Mouse (Mus musculus) intestine, embryonic 16.5 days (tissue): ENCODE results near the gene Ifit1bl1. TPM values are rescaled to one million over a fixed set of nuclear protein-coding genes. Genes with fewer than 3 reads are reported as not detected.
A peak's percentile ranks its signal among the peaks of the same experiment; 100 is the strongest.
"Not testable (repeated sequence)": the region's sequence is repeated elsewhere in the genome, so short reads cannot be mapped to it uniquely, and the experiment has no call there.

ENCODE experiments used
- ATAC-seq: fragments of 200-750 bp; cut with Nextera tagmentation; 2 replicates; pipeline ENCODE4 v1.8.0; 2017; ENCODE audit warnings: moderate TSS enrichment, moderate library complexity
- H3K27ac ChIP-seq: fragments of 300-500 bp; sonication (generic); 2 replicates; pipeline ENCODE4 v1.5.1; 2014; ENCODE audit warnings: mild to moderate bottlenecking, low read length
- H3K27me3 ChIP-seq: fragments of 300-500 bp; sonication (generic); replicated peaks from 2 replicates; pipeline ENCODE4 v1.6.1; 2014; ENCODE audit warnings: low read length, control low read depth, mixed read lengths; ENCODE audit not compliant: control insufficient read depth, insufficient read depth
- H3K36me3 ChIP-seq: fragments of 300-500 bp; sonication (generic); 2 replicates; pipeline ENCODE4 v1.6.1; 2014; ENCODE audit warnings: low read length, control low read depth; ENCODE audit not compliant: control insufficient read depth, insufficient read depth
- H3K4me1 ChIP-seq: fragments of 300-500 bp; sonication (generic); 2 replicates; pipeline ENCODE4 v1.6.1; 2014; ENCODE audit warnings: low read length, control low read depth, mixed read lengths; ENCODE audit not compliant: control insufficient read depth, insufficient read depth
- H3K4me2 ChIP-seq: fragments of 300-500 bp; sonication (generic); 2 replicates; pipeline ENCODE4 v1.6.1; 2014; ENCODE audit warnings: low read depth, low read length, control low read depth
- H3K4me3 ChIP-seq: fragments of 300-500 bp; sonication (generic); 2 replicates; pipeline ENCODE4 v1.5.1; 2014; ENCODE audit warnings: mild to moderate bottlenecking, low read length
- H3K9ac ChIP-seq: fragments of 300-500 bp; sonication (generic); 2 replicates; pipeline ENCODE4 v1.6.1; 2014; ENCODE audit warnings: low read depth, low read length
- H3K9me3 ChIP-seq: fragments of 300-500 bp; sonication (generic); 2 replicates; pipeline ENCODE4 v1.6.1; 2016; ENCODE audit warnings: low read length, control low read depth; ENCODE audit not compliant: control insufficient read depth
- WGBS: fragments of 180-500 bp; shearing (Covaris S2); extraction: QIAGEN DNeasy Blood & Tissue Kit; methylation state at CpG from one replicate; pipeline ENCODE4 v1.1.7; 2014; 5-methylcytosine and 5-hydroxymethylcytosine counted together
- polyA plus RNA-seq: library from polyadenylated mRNA; unstranded; fragments of >200 nt; fragmentation: Nextera tagmentation; extraction: Ambion mirVana; gene quantifications from 2 replicates; pipeline ENCODE4 v1.2.1, GENCODE M21; 2015

The Ifit1bl1 gene
- polyA plus RNA-seq, 1 experiment from 2014 or later: 0.86 TPM

DNA sequence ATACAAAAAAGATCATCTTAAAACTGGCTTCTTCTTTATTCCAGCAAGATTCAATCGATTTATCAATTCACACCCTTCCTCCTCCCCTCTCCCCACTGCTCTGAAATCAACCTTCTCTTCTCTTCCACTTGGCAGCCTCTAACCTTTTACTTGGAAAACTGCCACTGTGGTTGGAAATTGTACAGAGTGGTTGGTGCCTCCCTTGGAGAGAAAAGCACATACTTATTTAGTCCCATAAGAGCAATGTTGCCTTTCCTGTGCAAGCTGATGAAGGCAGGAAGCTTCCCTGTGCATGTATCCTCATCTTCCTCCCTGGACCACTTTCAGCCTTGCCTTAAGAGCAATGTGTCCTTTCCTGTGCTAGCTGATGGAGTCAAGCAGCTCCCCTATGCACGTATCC lies 3.4 kb downstream of the Ifit1bl1 start:
- Histone ChIP-seq H3K9me3 (no peaks in the 10 kb centered on the region), H3K27me3 (no peaks in the 10 kb centered on the region), H3K4me2 (no peak overlapping the region), H3K4me1 (no peaks in the 10 kb centered on the region), H3K4me3 (no peak overlapping the region), H3K9ac (no peak overlapping the region), H3K36me3 (no peaks in the 10 kb centered on the region), H3K27ac (no peak overlapping the region)
- WGBS: 76% methylated on average over 2 of the region's 2 CpGs
- no peak for ATAC-seq

DNA sequence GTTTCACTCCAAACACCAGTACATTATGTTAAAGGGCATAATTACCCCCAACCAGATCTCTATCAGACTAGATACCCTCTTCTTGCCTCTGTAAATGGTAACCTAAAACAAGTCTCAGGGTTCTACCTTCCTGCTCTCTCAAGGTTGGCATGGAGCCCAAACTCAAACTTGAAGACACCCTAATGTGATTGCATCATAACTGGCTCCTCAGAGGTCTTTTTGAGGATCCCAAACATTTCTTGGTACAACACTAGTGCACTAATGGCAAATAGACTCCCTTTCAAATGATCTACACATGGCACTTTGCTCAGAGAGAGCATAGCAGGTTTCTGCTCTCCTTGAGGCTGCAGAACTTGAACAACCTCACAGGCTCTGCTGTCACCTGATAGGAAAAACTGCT lies 4.9 kb downstream of the Ifit1bl1 start:
- Histone ChIP-seq H3K27me3 (no peaks in the 10 kb centered on the region), H3K27ac (no peak overlapping the region), H3K36me3 (no peaks in the 10 kb centered on the region), H3K4me2 (no peak overlapping the region), H3K4me1 (no peaks in the 10 kb centered on the region), H3K9me3 (no peaks in the 10 kb centered on the region), H3K9ac (no peak overlapping the region), H3K4me3 (no peak overlapping the region)
- ATAC-seq: no peak

DNA sequence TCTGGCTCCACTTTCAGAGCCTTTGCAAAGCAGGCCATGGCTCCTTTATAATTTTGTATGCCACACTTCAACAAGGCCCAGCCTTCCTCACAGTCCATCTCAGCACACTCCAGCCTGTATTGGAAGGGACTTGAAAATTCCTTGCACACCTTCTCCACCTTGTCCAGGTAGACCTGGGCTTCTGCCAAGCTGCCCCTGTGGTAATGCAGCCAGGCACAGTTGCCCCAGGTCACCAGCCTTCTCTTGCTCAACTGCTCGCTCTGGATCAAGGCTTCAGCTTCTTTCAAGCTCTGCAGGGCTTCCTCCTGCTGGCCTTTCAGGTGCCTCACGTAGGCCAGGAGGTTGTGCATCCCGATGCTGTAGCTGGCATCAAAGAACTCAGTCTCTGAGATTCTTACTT lies 7.2 kb downstream of the Ifit1bl1 start:
- H3K27me3 ChIP-seq, H3K4me2 ChIP-seq, H3K27ac ChIP-seq, H3K9ac ChIP-seq, H3K36me3 ChIP-seq, H3K9me3 ChIP-seq, H3K4me3 ChIP-seq, ATAC-seq, H3K4me1 ChIP-seq: not testable (repeated sequence)
- 84% methylated on average over 3 of the region's 3 CpGs for WGBS

DNA sequence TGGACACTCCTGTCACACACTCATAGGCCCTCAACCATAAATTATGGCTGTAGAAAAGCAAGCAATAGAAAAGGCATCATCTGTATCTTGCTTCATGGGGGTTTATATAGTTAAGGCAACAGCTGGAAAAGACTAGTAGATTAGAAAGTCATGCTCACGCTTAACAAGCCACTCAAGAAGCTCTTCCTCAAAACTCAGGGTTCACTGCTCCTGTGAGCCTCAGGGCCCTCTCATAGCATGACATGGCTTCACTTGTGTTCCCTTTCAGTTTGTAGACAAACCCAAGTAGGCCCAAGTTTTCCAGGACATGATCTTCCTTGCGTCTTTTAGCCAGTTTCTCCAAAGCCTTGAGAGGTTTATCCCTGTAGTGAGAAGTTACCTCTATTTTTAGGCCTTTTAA lies 8.3 kb downstream of the Ifit1bl1 start:
- H3K4me2 ChIP-seq: no peak overlapping the region
- no peak for ATAC-seq
- WGBS: 89% methylated on average over 2 of the region's 2 CpGs

DNA sequence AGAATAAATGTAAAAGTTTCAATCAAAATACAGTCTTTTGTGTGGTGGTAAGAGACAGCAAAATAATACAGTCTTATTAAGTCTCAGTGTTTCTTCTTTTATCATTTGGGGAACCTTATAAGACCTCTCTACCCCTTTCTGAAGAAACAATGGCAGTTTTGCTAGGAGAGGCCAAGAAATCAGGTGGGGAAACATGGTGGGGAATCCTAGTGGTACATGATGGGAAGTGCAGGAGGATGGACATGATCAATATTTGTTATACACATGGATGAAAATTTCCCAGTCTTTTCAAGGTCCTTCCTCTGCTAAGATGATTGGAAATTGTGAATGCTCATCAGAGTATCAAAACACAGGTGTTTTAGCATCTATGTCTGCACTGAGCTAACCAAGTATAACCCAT lies 12.8 kb downstream of the Ifit1bl1 start:
- no peak for ATAC-seq
- Histone ChIP-seq H3K9me3 (no peaks in the 10 kb centered on the region), H3K27ac (no peak overlapping the region)

More for the DNA sequence above, 8.3 kb downstream of the Ifit1bl1 start:
- Histone ChIP-seq H3K27me3 (no peaks in the 10 kb centered on the region), H3K9ac (no peak overlapping the region), H3K36me3 (no peaks in the 10 kb centered on the region), H3K4me3 (no peak overlapping the region), H3K9me3 (no peaks in the 10 kb centered on the region), H3K4me1 (no peaks in the 10 kb centered on the region), H3K27ac (no peak overlapping the region)

DNA sequence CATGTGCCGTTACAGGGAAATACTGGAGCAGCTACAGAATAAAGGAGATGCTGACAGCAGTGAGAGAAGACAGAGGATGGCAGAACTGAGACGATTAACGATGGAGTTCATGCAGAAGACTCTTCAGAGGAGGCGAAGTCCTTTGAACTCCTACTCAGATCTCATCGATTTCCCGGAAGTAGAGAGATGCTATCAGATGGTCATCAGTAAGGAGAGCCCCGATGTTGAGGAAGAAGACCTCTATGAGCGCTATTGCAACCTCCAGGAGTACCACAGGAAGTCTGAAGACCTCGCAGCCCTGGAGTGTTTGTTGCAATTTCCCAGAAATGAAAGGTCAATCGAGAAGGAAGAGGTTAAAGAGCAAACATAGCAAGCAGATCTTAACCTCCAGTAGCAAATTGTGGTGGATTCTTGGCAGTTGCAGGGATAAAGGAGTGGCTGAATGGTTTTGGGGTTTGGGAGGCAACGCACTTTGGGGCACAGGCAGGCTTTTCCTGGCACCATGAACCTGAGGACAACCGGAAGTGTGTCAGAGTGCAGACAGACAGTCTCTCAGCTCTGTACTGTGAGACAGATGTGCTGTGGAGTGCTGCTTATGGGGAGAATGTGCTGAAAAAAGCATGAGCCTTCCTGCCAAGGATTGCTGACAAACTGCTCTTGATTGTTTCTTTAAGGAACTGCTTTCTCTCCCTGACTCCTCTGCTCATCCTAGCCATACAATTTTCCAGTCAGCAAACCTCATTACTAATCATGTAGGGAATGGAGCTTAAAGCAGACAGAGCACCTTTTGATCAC lies 13.7 kb downstream of the Ifit1bl1 start:
- not testable (repeated sequence) for H3K9ac ChIP-seq, H3K27ac ChIP-seq, H3K9me3 ChIP-seq, ATAC-seq, H3K4me1 ChIP-seq, H3K4me2 ChIP-seq, H3K27me3 ChIP-seq, H3K4me3 ChIP-seq, H3K36me3 ChIP-seq
- 70% methylated on average over 6 of the region's 12 CpGs for WGBS

More for the DNA sequence above, 12.8 kb downstream of the Ifit1bl1 start:
- Histone ChIP-seq H3K9ac (no peak overlapping the region), H3K36me3 (no peaks in the 10 kb centered on the region), H3K4me3 (no peak overlapping the region), H3K4me1 (no peaks in the 10 kb centered on the region), H3K27me3 (no peaks in the 10 kb centered on the region), H3K4me2 (no peak overlapping the region)

DNA sequence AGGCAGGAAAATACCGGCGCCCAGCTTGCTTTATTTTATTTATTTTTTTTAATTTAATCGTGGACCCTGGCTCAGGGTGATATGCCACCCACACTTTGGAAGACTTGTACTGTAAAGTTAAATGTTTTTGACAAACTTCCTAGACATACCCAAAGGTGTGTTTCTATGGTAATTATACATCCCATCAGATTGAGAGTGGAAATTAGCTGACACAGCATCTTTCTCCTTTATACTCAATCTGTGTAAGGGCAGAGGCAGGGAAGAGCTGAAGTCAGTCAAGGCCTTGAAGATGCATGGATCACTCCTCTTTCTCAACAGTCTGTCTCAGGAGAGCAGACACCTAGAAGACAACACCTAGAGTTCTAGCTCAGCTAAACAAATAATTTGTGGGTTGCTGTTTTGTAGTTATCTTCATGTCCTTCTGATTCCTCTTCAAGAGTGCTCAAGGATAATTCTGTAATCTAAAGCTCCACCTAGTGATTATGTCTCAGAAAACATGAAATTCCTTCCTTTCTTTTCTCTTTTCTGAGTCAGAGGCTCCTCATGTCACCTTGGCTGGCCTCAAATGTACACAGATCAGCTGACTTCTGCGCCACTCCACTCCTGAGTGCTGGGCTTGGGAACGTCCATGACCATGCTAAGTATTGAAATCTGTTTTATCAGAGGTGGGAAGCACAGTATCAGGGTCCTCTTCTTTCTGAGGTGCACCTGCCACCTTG lies 15.9 kb downstream of the Ifit1bl1 start:
- not testable (repeated sequence) for H3K9ac ChIP-seq, H3K4me3 ChIP-seq, H3K36me3 ChIP-seq, H3K27me3 ChIP-seq, H3K4me1 ChIP-seq, H3K27ac ChIP-seq, H3K4me2 ChIP-seq, H3K9me3 ChIP-seq
- peak; percentile 60 for ATAC-seq
- 63% methylated on average over 5 of the region's 5 CpGs for WGBS

DNA sequence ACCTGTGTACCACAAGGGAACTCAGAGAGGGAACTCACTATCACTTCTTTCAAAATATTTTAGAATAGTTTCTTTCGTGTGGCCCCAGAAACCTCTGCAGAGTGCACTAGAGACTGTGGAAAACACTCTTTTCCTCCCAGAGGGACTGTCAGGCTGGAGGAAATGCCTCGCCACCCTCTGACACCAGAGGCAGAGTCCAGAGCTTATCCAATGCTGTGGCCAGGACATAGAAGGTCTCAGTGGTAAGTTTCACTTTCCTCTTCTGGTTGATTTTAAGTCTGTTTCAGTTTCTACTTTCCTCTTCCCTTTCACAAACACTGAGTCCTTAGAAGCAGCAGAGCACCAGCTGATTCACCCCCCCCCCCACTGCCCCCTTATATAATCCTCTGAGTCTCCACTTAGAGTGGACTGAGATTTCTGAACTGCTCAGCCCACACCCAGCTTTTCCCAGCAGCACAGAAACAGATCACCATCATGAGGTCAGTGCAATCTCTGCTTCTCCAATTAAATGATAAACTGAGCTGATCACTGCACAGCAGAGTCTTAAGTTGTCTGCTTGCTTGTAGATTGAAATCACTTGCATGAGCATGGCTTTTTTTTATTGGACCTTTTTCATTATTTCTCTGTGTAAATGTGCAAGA lies 18.5 kb downstream of the Ifit1bl1 start, which contains the start of gene Ifit3:
Gene Ifit3 (plus strand): TSS at position 406 of the 641 bp plus-strand sequence.
- not testable (repeated sequence) for H3K27ac ChIP-seq
- peak; percentile 83 for ATAC-seq

DNA sequence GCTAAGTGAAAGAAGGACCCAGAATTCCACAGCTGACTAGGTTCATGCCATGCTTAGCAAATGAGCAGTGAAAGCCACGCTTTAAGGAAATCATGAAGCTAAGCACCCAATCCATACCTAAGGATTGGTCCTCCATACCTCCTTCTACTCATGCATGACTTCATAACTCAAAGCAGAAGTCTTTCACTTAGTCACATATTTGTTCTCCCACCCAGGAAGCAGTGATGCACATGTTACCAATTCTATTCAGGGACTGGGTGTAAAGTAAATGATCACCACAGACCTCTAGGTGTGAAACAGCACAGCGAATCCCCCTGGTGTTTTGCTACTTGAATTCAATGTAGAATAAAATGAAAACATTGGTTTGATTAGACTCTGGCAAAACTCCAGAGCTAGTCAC lies 19.1 kb downstream of the Ifit1bl1 start:
- not testable (repeated sequence) for H3K27me3 ChIP-seq, H3K36me3 ChIP-seq, H3K9ac ChIP-seq, H3K4me1 ChIP-seq, H3K4me3 ChIP-seq, H3K27ac ChIP-seq, H3K4me2 ChIP-seq, ATAC-seq, H3K9me3 ChIP-seq
- 93% methylated on average over 2 of the region's 2 CpGs for WGBS

More for the DNA sequence above, 18.5 kb downstream of the Ifit1bl1 start, which contains the start of gene Ifit3:
- not testable (repeated sequence) for H3K36me3 ChIP-seq, H3K9me3 ChIP-seq, H3K4me3 ChIP-seq, H3K4me2 ChIP-seq, H3K9ac ChIP-seq, H3K4me1 ChIP-seq, H3K27me3 ChIP-seq
- 35% methylated on average over 2 of the region's 2 CpGs for WGBS
